Mouse (Mus musculus) gastrocnemius, postnatal 10 days (tissue): ENCODE results near the gene Spdye4a. TPM values are rescaled to one million over a fixed set of nuclear protein-coding genes. Genes with fewer than 3 reads are reported as not detected.
"Not testable (repeated sequence)": the region's sequence is repeated elsewhere in the genome, so short reads cannot be mapped to it uniquely, and the experiment has no call there.

Experiments used
- DNase-seq: peaks from one replicate; pipeline ENCODE4 v3.0.0; 2021; ENCODE audit warnings: mixed read lengths
- total RNA-seq, 2 experiments: library from RNA; stranded (reverse); gene quantifications; 2 replicates each; pipeline ENCODE4 v1.2.3; 2021

Spdye4a gene
- total RNA-seq, 2 experiments from 2014 or later: not detected

GRCm38 (mm10) chr5:143235028-143235693 is 8.5 kb upstream of the Spdye4a start, which contains the start of gene Zfp12:
Zfp12 (plus strand) TSS chr5:143235163.
- peak; percentile 88 for DNase-seq

- DNase-seq: no peak
Observed at GRCm38 (mm10) chr5:143222287-143222686, 4.4 kb downstream of the Spdye4a start.

- no peak for DNase-seq
Observed at GRCm38 (mm10) chr5:143220996-143221395, 5.7 kb downstream of the Spdye4a start.

- no peak for DNase-seq
Observed at GRCm38 (mm10) chr5:143213832-143214231, 12.9 kb downstream of the Spdye4a start.

- DNase-seq: no peak
Observed at GRCm38 (mm10) chr5:143205015-143205414, 21.7 kb downstream of the Spdye4a start.

GRCm38 (mm10) chr5:143196506-143196905 is 30.2 kb downstream of the Spdye4a start:
- DNase-seq: no peak

GRCm38 (mm10) chr5:143195166-143195565 is 31.5 kb downstream of the Spdye4a start:
- no peak for DNase-seq

- DNase-seq: not testable (repeated sequence)
Observed at GRCm38 (mm10) chr5:143194747-143195146, 31.9 kb downstream of the Spdye4a start.

GRCm38 (mm10) chr5:143192806-143193205 is 33.9 kb downstream of the Spdye4a start:
- DNase-seq: no peak

- DNase-seq: not testable (repeated sequence)
Observed at GRCm38 (mm10) chr5:143188014-143188413, 38.7 kb downstream of the Spdye4a start.

- DNase-seq: peak; percentile 89
Observed at GRCm38 (mm10) chr5:143180255-143181076, 46.2 kb downstream of the Spdye4a start, which contains the start of the genes Rbak and Spdye4b. Rbak (minus strand) TSS chr5:143180775. Spdye4b (plus strand) TSS chr5:143181017.

GRCm38 (mm10) chr5:143179179-143179578 is 47.5 kb downstream of the Spdye4a start:
- no peak for DNase-seq

- DNase-seq: no peak
Observed at GRCm38 (mm10) chr5:143177541-143178200, 49.0 kb downstream of the Spdye4a start.

- DNase-seq: no peak
Observed at GRCm38 (mm10) chr5:143175970-143176369, 50.7 kb downstream of the Spdye4a start.

Other genes starting within 250 kb of the Spdye4a start
- gene Rnf216, start 113.9 kb downstream of the Spdye4a start, total RNA-seq: 10 to 100 TPM; 22.1 to 25.9 TPM
- gene Olfr718-ps1, start 79.3 kb downstream of the Spdye4a start, total RNA-seq: not detected
- gene Rbak, start 46.1 kb downstream of the Spdye4a start, total RNA-seq: 1 to 10 TPM; 6.9 to 8.6 TPM
- gene Spdye4b, start 45.9 kb downstream of the Spdye4a start, total RNA-seq: not detected
- 10 to 100 TPM; 10.5 to 11.6 TPM for gene Zfp12, start 8.3 kb upstream of the Spdye4a start, total RNA-seq
- gene Zfp316, start 43.1 kb upstream of the Spdye4a start, total RNA-seq: 1 to 10 TPM; 4.4 to 4.5 TPM
- gene Zfp853, start 66.7 kb upstream of the Spdye4a start, total RNA-seq: under 1 TPM; 0.66 to 0.75 TPM
- gene E130309D02Rik, start 88.5 kb upstream of the Spdye4a start, total RNA-seq: 10 to 100 TPM; 10.6 to 11.6 TPM
- 10 to 100 TPM; 35.0 to 37.5 TPM for gene Zdhhc4, start 102.4 kb upstream of the Spdye4a start, total RNA-seq
- gene Grid2ip, start 130.4 kb upstream of the Spdye4a start, total RNA-seq: under 1 TPM; 0.05 to 0.11 TPM
- gene Kdelr2, start 176.9 kb upstream of the Spdye4a start, total RNA-seq: 100 to 1,000 TPM in 1 of 2 experiments, 10 to 100 TPM in 1; 89.0 to 110 TPM
- gene Daglb, start 237.7 kb upstream of the Spdye4a start, total RNA-seq: 1 to 10 TPM; 4.2 to 5.7 TPM